Mouse (Mus musculus) limb, embryonic 14.5 days (tissue): Measurements from ENCODE around the gene Dcaf6. TPM values are rescaled to one million over a fixed set of nuclear protein-coding genes. Genes with fewer than 3 reads are reported as not detected.

Experiments
- ATAC-seq: fragments of 200-750 bp; cut with Nextera tagmentation; 2 replicates; pipeline ENCODE4 v1.8.0; 2017; ENCODE audit warnings: low read depth, moderate number of reproducible peaks, moderate TSS enrichment; ENCODE audit not compliant: low FRiP score
- DNase-seq: peaks from one replicate; pipeline ENCODE4 v3.0.0-alpha.2; 2015; ENCODE audit warnings: low spot score
- H3K27ac ChIP-seq: fragments of 300-500 bp; sonication (generic); replicated peaks from 2 replicates; pipeline ENCODE4 v1.5.1; 2014; ENCODE audit warnings: low read depth, mild to moderate bottlenecking, low read length, moderate library complexity, mixed read lengths
- H3K27me3 ChIP-seq: fragments of 300-500 bp; sonication (generic); 2 replicates; pipeline ENCODE4 v1.6.1; 2014; ENCODE audit warnings: low read length, mixed read lengths; ENCODE audit not compliant: control insufficient read depth, insufficient read depth
- H3K36me3 ChIP-seq: fragments of 300-500 bp; sonication (generic); 2 replicates; pipeline ENCODE4 v1.6.1; 2014; ENCODE audit warnings: mild to moderate bottlenecking, low read length, moderate library complexity, mixed read lengths; ENCODE audit not compliant: control insufficient read depth, insufficient read depth
- H3K4me1 ChIP-seq: fragments of 300-500 bp; sonication (generic); 2 replicates; pipeline ENCODE4 v1.6.1; 2014; ENCODE audit warnings: antibody characterized with exemption, low read length, mixed read lengths; ENCODE audit not compliant: control insufficient read depth, insufficient read depth
- H3K4me2 ChIP-seq: fragments of 300-500 bp; sonication (generic); replicated peaks from 2 replicates; pipeline ENCODE4 v1.6.1; 2014; ENCODE audit warnings: low read depth, mild to moderate bottlenecking, low read length, moderate library complexity; ENCODE audit not compliant: severe bottlenecking
- H3K4me3 ChIP-seq: fragments of 300-500 bp; sonication (generic); replicated peaks from 2 replicates; pipeline ENCODE4 v1.5.1; 2014; ENCODE audit warnings: low read length
- H3K9ac ChIP-seq: fragments of 300-500 bp; sonication (generic); 2 replicates; pipeline ENCODE4 v1.6.1; 2014; ENCODE audit warnings: mild to moderate bottlenecking, low read depth, low read length, moderate library complexity; ENCODE audit not compliant: severe bottlenecking
- H3K9me3 ChIP-seq: fragments of 300-500 bp; sonication (generic); 2 replicates; pipeline ENCODE4 v1.6.1; 2016; ENCODE audit warnings: low read length; ENCODE audit not compliant: control insufficient read depth
- POLR2A ChIP-seq: fragments of 200-500 bp; IDR thresholded peaks from 2 replicates; pipeline ENCODE4 v1.8.0; 2012; ENCODE audit warnings: inconsistent platforms, mild to moderate bottlenecking, moderate library complexity, borderline replicate concordance; ENCODE audit not compliant: insufficient read depth, insufficient read length; ENCODE audit errors: extremely low read depth
- WGBS: fragments of 180-500 bp; shearing (Covaris S2); extraction: QIAGEN DNeasy Blood & Tissue Kit; methylation state at CpG from one replicate; pipeline ENCODE4 v1.1.7; 2014; 5-methylcytosine and 5-hydroxymethylcytosine counted together
- polyA plus RNA-seq, 2 experiments: library from polyadenylated mRNA; depleted of rRNA in 1 of 2; stranded (reverse) in 1 of 2; unstranded in 1 of 2; fragments of >200 nt; fragmentation: Nextera tagmentation in 1 of 2; extraction: Ambion mirVana in 1 of 2; gene quantifications; 2 replicates each; pipeline versions ENCODE4 v1.2.1 to v1.2.3; 2012 to 2014

The Dcaf6 gene
- polyA plus RNA-seq, 2 experiments, result 20.7 to 42.9 TPM

GRCm38 (mm10) chr1:165441719-165442118, 18.6 kb downstream of the Dcaf6 start:
- H3K9me3 ChIP-seq, result no peaks in the 10 kb centered on the region
- ATAC-seq (no peak), DNase-seq (no peak)
- H3K27ac ChIP-seq, result no peak overlapping the region
- no peak overlapping the region for H3K4me3 ChIP-seq
- no peaks in the 10 kb centered on the region for H3K36me3 ChIP-seq
- TF ChIP-seq POLR2A, result no peak
- no peak overlapping the region for H3K4me2 ChIP-seq
- peaks cover 2% of the 10 kb centered on the region; the same call in 1 of the 2 replicates for H3K4me1 ChIP-seq
- H3K9ac ChIP-seq, result no peak overlapping the region
- H3K27me3 ChIP-seq, result no peaks in the 10 kb centered on the region
- 73% methylated on average over 3 of the region's 3 CpGs for WGBS

- ATAC-seq, result no peak
Observed at GRCm38 (mm10) chr1:165441201-165441600, 19.1 kb downstream of the Dcaf6 start.

GRCm38 (mm10) chr1:165440788-165441187, 19.5 kb downstream of the Dcaf6 start:
- H3K4me2 ChIP-seq, result no peak overlapping the region
- no peaks in the 10 kb centered on the region for H3K9me3 ChIP-seq
- 54% methylated on average over 3 of the region's 3 CpGs for WGBS
- no peak for ATAC-seq
- no peaks in the 10 kb centered on the region for H3K36me3 ChIP-seq
- no peak overlapping the region for H3K4me3 ChIP-seq
- no peaks in the 10 kb centered on the region for H3K27me3 ChIP-seq
- no peak overlapping the region for H3K27ac ChIP-seq
- DNase-seq, result no peak
- no peak overlapping the region for H3K9ac ChIP-seq
- TF ChIP-seq POLR2A, result no peak
- peaks cover 2% of the 10 kb centered on the region; the same call in 1 of the 2 replicates for H3K4me1 ChIP-seq

More at GRCm38 (mm10) chr1:165441201-165441600, 19.1 kb downstream of the Dcaf6 start:
- no peak overlapping the region for H3K4me3 ChIP-seq
- H3K36me3 ChIP-seq, result no peaks in the 10 kb centered on the region
- no peaks in the 10 kb centered on the region for H3K9me3 ChIP-seq
- H3K27ac ChIP-seq, result no peak overlapping the region
- H3K27me3 ChIP-seq, result no peaks in the 10 kb centered on the region
- no peak for DNase-seq
- peaks cover 2% of the 10 kb centered on the region; the same call in 1 of the 2 replicates for H3K4me1 ChIP-seq
- no peak overlapping the region for H3K4me2 ChIP-seq
- no peak for TF ChIP-seq POLR2A
- H3K9ac ChIP-seq, result no peak overlapping the region

- Histone ChIP-seq H3K27me3 (no peaks in the 10 kb centered on the region), H3K9me3 (no peaks in the 10 kb centered on the region), H3K9ac (no peak overlapping the region), H3K36me3 (no peaks in the 10 kb centered on the region), H3K4me2 (no peak overlapping the region), H3K4me1 (peaks cover 2% of the 10 kb centered on the region; the same call in 1 of the 2 replicates), H3K27ac (no peak overlapping the region), H3K4me3 (no peak overlapping the region)
- ATAC-seq (no peak), DNase-seq (no peak)
- no peak for TF ChIP-seq POLR2A
- WGBS, result 86% methylated on average over 1 of the region's 1 CpGs
Observed at GRCm38 (mm10) chr1:165438289-165439021, 21.8 kb downstream of the Dcaf6 start.

GRCm38 (mm10) chr1:165432883-165433282, 27.4 kb downstream of the Dcaf6 start:
- Histone ChIP-seq H3K4me3 (no peak overlapping the region), H3K9me3 (no peaks in the 10 kb centered on the region), H3K4me1 (no peaks in the 10 kb centered on the region), H3K36me3 (no peaks in the 10 kb centered on the region), H3K27ac (no peak overlapping the region), H3K4me2 (no peak overlapping the region), H3K9ac (no peak overlapping the region), H3K27me3 (no peaks in the 10 kb centered on the region)
- WGBS, result 89% methylated on average over 1 of the region's 1 CpGs
- ATAC-seq, result no peak
- DNase-seq, result no peak
- no peak for TF ChIP-seq POLR2A
